Mouse (Mus musculus) erythroblast, embryonic 14.5 days (primary cell): ENCODE measurements around the gene St13.

Experiments
- GATA1 ChIP-seq: IDR thresholded peaks from 2 replicates; pipeline ENCODE4 v1.6.1; 2012; ENCODE audit warnings: low read length, inconsistent platforms, mixed read lengths
- TAL1 ChIP-seq: IDR thresholded peaks from 3 replicates; pipeline ENCODE4 v1.6.1; 2012; ENCODE audit warnings: low read length, inconsistent platforms, mixed read lengths

DNA sequence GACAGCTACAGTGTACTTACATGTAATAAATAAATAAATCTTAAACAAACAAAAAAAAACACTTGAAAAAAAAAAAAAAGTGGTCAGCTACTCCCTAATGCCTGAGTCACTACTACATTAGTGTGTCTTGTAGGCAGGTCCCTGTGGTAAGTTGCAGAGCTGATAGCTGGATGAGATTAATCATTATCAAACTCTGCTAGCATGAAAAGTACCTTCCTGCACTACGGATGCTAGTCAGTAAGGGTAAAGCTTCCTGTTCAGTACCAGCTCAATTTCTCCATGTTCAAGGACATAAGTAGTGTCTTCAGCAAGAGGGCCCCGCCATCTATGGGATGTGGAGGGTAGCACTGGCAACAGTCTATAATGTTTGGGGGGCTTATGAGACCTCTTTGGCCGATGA is 85.9 kb downstream of the St13 start:
- no peak for TF ChIP-seq GATA1
- TF ChIP-seq TAL1, result no peak
